Mouse (Mus musculus) hindbrain, embryonic 10.5 days (tissue): ENCODE results near the gene Poc1b. TPM values are rescaled to one million over a fixed set of nuclear protein-coding genes. Genes with fewer than 3 reads are reported as not detected.
"Not testable (repeated sequence)": the region's sequence is repeated elsewhere in the genome, so short reads cannot be mapped to it uniquely, and the experiment has no call there.

ENCODE experiments used
- DNase-seq: peaks from one replicate; pipeline ENCODE4 v3.0.0-alpha.2; 2017; ENCODE audit warnings: low spot score
- H3K27ac ChIP-seq: fragments of 300-500 bp; sonication (generic); 2 replicates; pipeline ENCODE4 v1.5.1; 2016; ENCODE audit warnings: mild to moderate bottlenecking, moderate library complexity
- H3K27me3 ChIP-seq: fragments of 300-500 bp; sonication (generic); 2 replicates; pipeline ENCODE4 v1.6.1; 2016; ENCODE audit warnings: mild to moderate bottlenecking; ENCODE audit not compliant: poor library complexity, insufficient read depth, severe bottlenecking
- H3K36me3 ChIP-seq: fragments of 300-500 bp; sonication (generic); 2 replicates; pipeline ENCODE4 v1.6.1; 2016; ENCODE audit warnings: mild to moderate bottlenecking, moderate library complexity
- H3K4me1 ChIP-seq: fragments of 300-500 bp; sonication (generic); replicated peaks from 2 replicates; pipeline ENCODE4 v1.6.1; 2016; ENCODE audit warnings: mild to moderate bottlenecking
- H3K4me3 ChIP-seq: fragments of 300-500 bp; sonication (generic); 2 replicates; pipeline ENCODE4 v1.5.1; 2016; ENCODE audit warnings: mild to moderate bottlenecking, moderate library complexity
- H3K9me3 ChIP-seq: fragments of 300-500 bp; sonication (generic); 2 replicates; pipeline ENCODE4 v1.6.1; 2016; ENCODE audit warnings: mild to moderate bottlenecking, moderate library complexity
- WGBS: fragments of 180-500 bp; shearing (Covaris S2); methylation state at CpG from one replicate; pipeline ENCODE4 v1.1.7; 2016; 5-methylcytosine and 5-hydroxymethylcytosine counted together
- polyA plus RNA-seq: library from polyadenylated mRNA; unstranded; fragments of >200 nt; fragmentation: Nextera tagmentation; extraction: Ambion mirVana; gene quantifications from 2 replicates; pipeline ENCODE4 v1.2.1, GENCODE M21; 2016

Gene Poc1b
- polyA plus RNA-seq, 1 experiment from 2014 or later = 27.6 TPM

- Histone ChIP-seq H3K9me3 (no peaks in the 10 kb centered on the region), H3K27me3 (no peaks in the 10 kb centered on the region), H3K36me3 (no peaks in the 10 kb centered on the region), H3K4me1 (peaks cover 27% of the 10 kb centered on the region), H3K4me3 (no peak overlapping the region), H3K27ac (no peak overlapping the region)
- DNase-seq = no peak
- WGBS = 58% methylated on average over 2 of the region's 2 CpGs
Observed at GRCm38 (mm10) chr10:99207121-99207520, 100.3 kb downstream of the Poc1b start.

DNA sequence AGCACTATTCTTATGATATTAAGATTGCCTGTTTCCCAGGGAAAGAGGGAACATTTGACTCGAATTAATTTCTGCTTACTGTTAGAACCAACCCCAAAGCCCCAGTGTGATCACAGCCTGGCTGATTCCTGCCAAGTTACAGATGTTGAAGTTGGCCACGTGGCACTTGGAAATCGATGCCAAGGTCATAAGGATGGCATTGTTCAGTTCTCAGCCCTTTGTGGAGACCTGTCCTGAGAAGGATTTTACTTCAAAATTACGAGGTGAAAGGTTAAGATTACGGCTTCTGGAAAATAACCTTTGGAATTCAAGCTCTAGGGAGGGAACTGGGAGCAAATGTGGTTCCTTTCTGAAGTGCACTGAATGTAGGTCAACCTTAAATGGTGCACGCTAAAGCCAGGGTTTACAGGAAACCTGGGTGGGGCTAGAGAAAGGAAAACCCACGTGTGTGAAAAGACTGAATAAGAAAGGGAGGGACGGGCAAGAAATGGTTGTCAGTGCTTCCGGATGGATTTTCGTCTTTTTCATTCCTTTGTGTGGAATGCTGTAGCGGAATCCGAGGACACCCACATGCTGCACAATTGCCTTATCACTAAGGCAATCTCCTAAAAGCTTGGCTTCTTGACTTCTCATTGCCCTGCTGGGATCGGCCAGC is 102.4 kb downstream of the Poc1b start:
- no peak for DNase-seq
- 79% methylated on average over 13 of the region's 13 CpGs for whole genome bisulfite sequencing
- no peaks in the 10 kb centered on the region for H3K9me3 ChIP-seq

DNA sequence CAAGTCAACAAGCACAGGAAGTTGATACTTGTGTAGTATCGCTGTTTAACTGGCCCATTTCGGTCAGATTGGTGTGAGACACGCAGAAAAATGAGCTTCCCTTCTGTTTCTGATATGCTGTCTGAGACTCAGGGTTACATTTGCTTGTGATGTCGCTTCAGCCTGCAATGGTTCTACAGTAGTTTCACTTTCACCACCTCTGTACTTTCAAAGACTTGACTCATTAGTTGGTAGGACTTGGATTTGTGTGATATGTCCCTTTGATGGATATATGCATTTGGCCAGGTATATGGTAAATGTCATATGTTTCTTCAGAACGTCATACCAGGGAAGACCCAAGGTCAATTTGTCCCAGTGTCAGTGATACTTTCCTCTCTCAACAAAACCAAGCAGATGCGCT is 104.2 kb downstream of the Poc1b start:
- Histone ChIP-seq H3K4me1 (0 out of 2 replicates have a peak, but pooled peaks cover 3% of the 10 kb centered on the region), H3K27me3 (no peaks in the 10 kb centered on the region), H3K27ac (no peak overlapping the region), H3K4me3 (no peak overlapping the region), H3K36me3 (no peaks in the 10 kb centered on the region), H3K9me3 (no peaks in the 10 kb centered on the region)
- 94% methylated on average over 6 of the region's 6 CpGs for WGBS
- no peak for DNase-seq

More for the DNA sequence above, 102.4 kb downstream of the Poc1b start:
- H3K4me3 ChIP-seq = no peak overlapping the region
- no peak overlapping the region for H3K27ac ChIP-seq
- no peaks in the 10 kb centered on the region for H3K36me3 ChIP-seq
- no peaks in the 10 kb centered on the region for H3K27me3 ChIP-seq
- H3K4me1 ChIP-seq = peaks cover 10% of the 10 kb centered on the region

- no peaks in the 10 kb centered on the region for H3K27me3 ChIP-seq
- no peaks in the 10 kb centered on the region for H3K9me3 ChIP-seq
- 0 out of 2 replicates have a peak, but pooled peaks cover 3% of the 10 kb centered on the region for H3K4me1 ChIP-seq
- H3K27ac ChIP-seq = no peak overlapping the region
- WGBS = 90% methylated on average over 9 of the region's 9 CpGs
- no peaks in the 10 kb centered on the region for H3K36me3 ChIP-seq
- no peak overlapping the region for H3K4me3 ChIP-seq
- no peak for DNase-seq
Observed at GRCm38 (mm10) chr10:99211503-99212265, 104.8 kb downstream of the Poc1b start.

- H3K36me3 ChIP-seq = no peaks in the 10 kb centered on the region
- H3K4me3 ChIP-seq = no peak overlapping the region
- H3K4me1 ChIP-seq = no peaks in the 10 kb centered on the region
- WGBS = 87% methylated on average over 15 of the region's 15 CpGs
- no peaks in the 10 kb centered on the region for H3K9me3 ChIP-seq
- no peak for DNase-seq
- H3K27ac ChIP-seq = no peak overlapping the region
- no peaks in the 10 kb centered on the region for H3K27me3 ChIP-seq
Observed at GRCm38 (mm10) chr10:99214421-99215299, 107.8 kb downstream of the Poc1b start.

- H3K27ac ChIP-seq, DNase-seq, H3K27me3 ChIP-seq, H3K4me3 ChIP-seq, H3K9me3 ChIP-seq, H3K36me3 ChIP-seq, H3K4me1 ChIP-seq: not testable (repeated sequence)
- 91% methylated on average over 15 of the region's 15 CpGs for whole genome bisulfite sequencing
Observed at GRCm38 (mm10) chr10:99216570-99216969, 109.7 kb downstream of the Poc1b start.

DNA sequence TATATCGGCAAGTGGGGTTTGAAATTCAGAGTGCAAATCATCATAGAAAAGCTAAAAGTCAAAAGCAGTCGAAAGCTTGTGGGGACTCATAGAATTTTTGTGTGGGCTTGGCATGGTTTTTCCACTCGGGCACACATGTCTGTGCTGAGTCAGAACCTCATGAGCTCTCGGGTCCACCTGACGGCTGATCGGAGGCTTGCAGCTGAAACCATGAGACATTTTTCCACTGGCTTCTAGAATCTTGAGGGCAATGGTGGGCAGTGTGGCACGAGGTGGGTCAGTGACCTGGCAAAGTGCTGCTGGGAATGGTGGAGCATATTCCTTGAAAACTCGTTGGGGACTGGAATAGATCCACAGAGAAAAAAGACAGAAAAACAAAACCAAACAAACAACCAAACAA is 114.7 kb downstream of the Poc1b start:
- no peaks in the 10 kb centered on the region for H3K9me3 ChIP-seq
- no peaks in the 10 kb centered on the region for H3K4me1 ChIP-seq
- WGBS = 89% methylated on average over 8 of the region's 8 CpGs
- no peak for DNase-seq
- no peak overlapping the region for H3K4me3 ChIP-seq
- H3K27ac ChIP-seq = no peak overlapping the region
- H3K36me3 ChIP-seq = no peaks in the 10 kb centered on the region
- no peaks in the 10 kb centered on the region for H3K27me3 ChIP-seq

GRCm38 (mm10) chr10:99222726-99223125 is 115.9 kb downstream of the Poc1b start:
- Histone ChIP-seq H3K27ac (no peak overlapping the region), H3K4me3 (no peak overlapping the region), H3K36me3 (no peaks in the 10 kb centered on the region), H3K4me1 (peaks cover 6% of the 10 kb centered on the region), H3K9me3 (no peaks in the 10 kb centered on the region), H3K27me3 (0 out of 2 replicates have a peak, but pooled peaks cover 1% of the 10 kb centered on the region)
- no peak for DNase-seq
- 85% methylated on average over 5 of the region's 5 CpGs for WGBS

DNA sequence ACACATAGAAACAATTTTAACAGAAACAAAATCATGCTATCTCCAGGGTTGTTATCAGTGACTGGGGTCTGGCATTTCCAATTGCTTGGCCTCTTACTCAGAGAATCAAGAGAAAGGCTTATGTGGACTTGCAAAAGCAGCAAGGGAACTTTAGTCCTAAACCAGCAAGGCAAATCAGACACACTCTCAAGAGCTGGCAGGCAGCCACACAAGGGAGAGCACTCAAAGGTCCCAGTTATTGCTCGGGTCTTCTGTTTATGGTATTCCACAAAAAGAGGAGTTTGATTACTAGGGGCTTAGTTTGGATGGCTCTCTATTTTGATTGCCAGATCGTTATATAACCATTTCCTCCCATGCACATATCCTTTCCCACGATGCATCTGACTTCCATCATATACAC is 117.4 kb downstream of the Poc1b start:
- no peak for DNase-seq
- 89% methylated on average over 3 of the region's 3 CpGs for WGBS
- Histone ChIP-seq H3K36me3 (no peaks in the 10 kb centered on the region), H3K27ac (no peak overlapping the region), H3K4me1 (peaks cover 20% of the 10 kb centered on the region), H3K4me3 (no peak overlapping the region), H3K9me3 (no peaks in the 10 kb centered on the region), H3K27me3 (0 out of 2 replicates have a peak, but pooled peaks cover 10% of the 10 kb centered on the region)

DNA sequence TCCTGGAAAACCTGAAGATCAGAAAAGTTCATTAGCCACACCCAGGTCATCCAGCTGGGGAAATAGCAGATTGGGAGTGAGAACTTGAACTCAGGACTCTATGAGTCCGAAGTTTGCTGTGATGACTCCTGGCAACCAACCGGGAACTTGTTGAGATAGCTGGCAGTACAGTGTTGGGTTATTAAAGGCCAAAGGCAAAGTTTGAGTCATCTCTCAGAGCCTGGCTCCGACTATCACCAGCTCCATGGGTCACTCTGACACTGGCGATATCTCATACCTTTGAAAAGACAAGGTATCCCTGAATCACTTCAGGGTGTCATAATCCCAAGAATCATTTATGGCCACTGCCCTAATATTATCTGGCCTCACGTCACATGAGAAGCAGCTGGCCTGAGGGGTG is 119.9 kb downstream of the Poc1b start:
- Histone ChIP-seq H3K9me3 (no peaks in the 10 kb centered on the region), H3K4me1 (peaks cover 22% of the 10 kb centered on the region), H3K36me3 (no peaks in the 10 kb centered on the region), H3K27ac (no peak overlapping the region), H3K27me3 (0 out of 2 replicates have a peak, but pooled peaks cover 13% of the 10 kb centered on the region), H3K4me3 (no peak overlapping the region)
- no peak for DNase-seq
- WGBS = 93% methylated on average over 5 of the region's 5 CpGs

DNA sequence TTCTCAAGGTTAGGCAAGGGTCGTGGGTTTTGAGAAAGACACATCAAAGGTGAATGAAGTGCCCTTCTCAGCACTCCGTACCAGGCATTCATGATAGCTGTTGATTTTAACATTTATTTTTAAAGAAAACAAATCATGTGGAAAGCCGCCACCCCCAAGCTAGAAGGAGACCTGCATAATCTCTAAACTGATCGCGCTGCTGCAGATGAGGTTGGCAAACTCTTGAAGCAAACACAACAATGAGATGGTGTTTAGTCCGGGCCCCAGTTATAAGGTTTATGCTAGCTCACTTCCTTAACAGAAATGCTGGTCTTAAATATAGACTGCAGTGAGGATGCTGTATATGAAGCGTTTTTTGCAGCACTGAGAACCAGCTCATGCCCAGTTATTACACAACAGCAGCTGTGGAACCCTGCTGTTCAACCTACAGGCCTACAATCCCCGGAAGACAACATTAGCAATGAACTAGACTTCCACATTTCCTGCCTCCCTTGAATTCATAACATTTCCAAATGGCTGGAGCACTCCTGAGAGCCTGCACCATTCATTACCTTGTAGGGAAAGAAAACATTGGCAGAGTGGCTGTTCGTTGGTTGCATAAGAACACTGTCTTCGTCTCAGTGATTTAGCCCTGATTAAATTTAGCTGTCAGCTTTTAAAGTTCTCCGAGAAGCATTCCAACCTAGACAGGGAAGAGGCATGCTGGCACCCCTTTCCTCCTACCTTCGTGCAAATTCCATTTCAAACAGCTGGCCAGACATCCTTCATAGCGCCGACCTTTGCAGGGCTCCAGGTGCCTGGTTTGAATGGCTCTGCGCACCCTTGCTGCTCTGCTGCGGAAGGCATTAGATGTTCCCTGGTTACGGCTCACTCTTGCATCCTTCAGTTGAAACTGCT is 121.4 kb downstream of the Poc1b start:
- Histone ChIP-seq H3K27ac (peak overlapping the region; percentile 45; the same call in 1 of the 2 replicates), H3K36me3 (no peaks in the 10 kb centered on the region), H3K9me3 (no peaks in the 10 kb centered on the region), H3K4me1 (peaks cover 26% of the 10 kb centered on the region), H3K27me3 (0 out of 2 replicates have a peak, but pooled peaks cover 13% of the 10 kb centered on the region), H3K4me3 (peak overlapping the region; percentile 29)
- 37% methylated on average over 17 of the region's 17 CpGs for WGBS
- peak; percentile 26 for DNase-seq
